Mouse (Mus musculus): Measurements from ENCODE around the gene Bcorl1.

DNA sequence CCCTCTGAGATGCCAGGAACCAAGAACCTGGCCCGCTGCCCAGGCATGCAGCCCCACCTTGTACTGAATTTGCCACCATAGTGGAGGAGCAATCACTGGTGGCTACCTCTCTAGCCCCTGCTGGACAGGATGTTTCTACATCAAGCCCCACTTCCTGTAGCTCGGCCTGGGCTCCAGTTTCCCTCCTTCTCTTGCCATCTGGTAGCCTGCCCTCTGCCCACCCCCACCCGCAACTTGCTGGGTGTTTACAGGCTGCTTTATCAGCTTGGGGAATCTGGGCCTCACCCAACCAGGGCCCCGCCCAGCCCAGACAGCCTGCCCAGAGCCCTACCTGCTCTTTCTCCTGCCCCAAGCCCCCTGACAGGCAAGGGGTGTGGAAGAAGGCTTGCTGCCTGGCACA is 97.9 kb downstream of the Bcorl1 start:
- TF ChIP-seq CTCF (IDR thresholded peaks at IDR 0.05; ENCODE audit: extremely low read depth, insufficient read length, insufficient replicate concordance, low read depth, low read length) = no peak
- TF ChIP-seq POLR2A (IDR thresholded peaks at IDR 0.05; ENCODE audit: low read depth, low read length) = no peak
